Mouse (Mus musculus) bone marrow, adult 2 months (tissue): ENCODE data around the gene Agtpbp1.

ENCODE experiments used
- CTCF ChIP-seq: fragments of 200-500 bp; IDR thresholded peaks from 2 replicates; pipeline ENCODE4 v1.5.1; 2011; ENCODE audit warnings: low read length, control low read depth; ENCODE audit not compliant: control insufficient read depth, insufficient read depth
- POLR2A ChIP-seq: fragments of 200-500 bp; IDR thresholded peaks from 2 replicates; pipeline ENCODE4 v1.6.1; 2011; ENCODE audit warnings: low read depth, mild to moderate bottlenecking, control low read depth, low read length, borderline replicate concordance; ENCODE audit not compliant: control insufficient read depth

DNA sequence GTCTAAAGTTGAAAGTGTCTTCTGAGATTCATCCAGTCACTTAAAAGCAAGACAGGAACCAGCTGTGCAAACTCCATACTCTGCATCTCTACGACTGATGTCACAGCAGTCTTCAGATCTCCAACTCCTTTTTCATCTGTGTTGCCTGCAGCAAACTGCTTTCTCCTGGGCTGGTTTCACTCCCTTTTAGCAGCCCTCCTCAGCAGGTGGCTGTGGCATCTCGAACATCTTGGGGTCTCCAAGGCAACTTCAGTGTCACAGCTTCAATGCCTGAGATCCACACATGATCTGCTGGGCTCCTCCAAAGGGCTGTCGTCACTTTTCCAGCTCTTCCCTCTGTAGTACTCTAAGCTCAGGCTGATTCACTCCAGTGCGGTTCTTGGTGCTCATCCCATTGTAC is 5.7 kb upstream of the Agtpbp1 start:
- TF ChIP-seq CTCF: no peak
- no peak for TF ChIP-seq POLR2A
